Mouse (Mus musculus) CH12.LX (cell line): ENCODE data around the gene Chodl.

Experiments used
- CTCF ChIP-seq, 2 experiments: IDR thresholded peaks in 1 of 2; conservative IDR thresholded peaks in 1 of 2; 2 replicates each; pipeline ENCODE4 v1.5.1; 2011 to 2012; ENCODE audit warnings: low read depth in 2 of 2, low read length in 2 of 2, improper control_type of control experiment in 1 of 2, inconsistent platforms in 1 of 2, mild to moderate bottlenecking in 1 of 2, moderate library complexity in 1 of 2
- EP300 ChIP-seq: IDR thresholded peaks from 2 replicates; pipeline ENCODE4 v1.6.1; 2011; ENCODE audit warnings: low read length, improper control_type of control experiment
- MXI1 ChIP-seq: IDR thresholded peaks from 2 replicates; pipeline ENCODE4 v1.6.1; 2011; ENCODE audit warnings: mild to moderate bottlenecking, low read depth, low read length, improper control_type of control experiment
- POLR2A ChIP-seq: IDR thresholded peaks from 2 replicates; pipeline ENCODE4 v1.6.1; 2011; ENCODE audit warnings: low read depth, mild to moderate bottlenecking, improper control_type of control experiment, low read length
- TBP ChIP-seq: conservative IDR thresholded peaks from 2 replicates; pipeline ENCODE4 v1.6.1; 2011; ENCODE audit warnings: low read depth, low read length, improper control_type of control experiment
- USF1 ChIP-seq: IDR thresholded peaks from 2 replicates; pipeline ENCODE4 v1.6.1; 2014; ENCODE audit warnings: low read depth, mild to moderate bottlenecking, inconsistent platforms, low read length, improper control_type of control experiment

GRCm38 (mm10) chr16:78934298-78934697, 3.5 kb downstream of the Chodl start:
- TF ChIP-seq CTCF (conservative IDR thresholded peaks at IDR 0.05 in 1 of 2, IDR thresholded peaks at IDR 0.05 in 1 of 2; ENCODE audit: low read depth in 2 of 2, low read length in 2 of 2), result no peak
- TF ChIP-seq POLR2A, result no peak
- TF ChIP-seq TBP, result no peak
- TF ChIP-seq MXI1, result no peak
- TF ChIP-seq EP300, result no peak
- no peak for TF ChIP-seq USF1
